Mouse (Mus musculus) left cerebral cortex, postnatal 10 days (tissue): ENCODE results near the gene Gm3402. TPM values are rescaled to one million over a fixed set of nuclear protein-coding genes. Genes with fewer than 3 reads are reported as not detected.
A peak's percentile ranks its signal among the peaks of the same experiment; 100 is the strongest.
"Not testable (repeated sequence)": the region's sequence is repeated elsewhere in the genome, so short reads cannot be mapped to it uniquely, and the experiment has no call there.

Experiments
- DNase-seq, 2 experiments: peaks; one replicate each; pipeline ENCODE4 v3.0.0; 2021 to 2022; ENCODE audit warnings: low spot score in 2 of 2, mixed read lengths in 1 of 2; ENCODE audit errors: extremely low spot score in 1 of 2
- intact Hi-C: fragments of 180-260 bp; cut with DNase I; formaldehyde crosslinking; loops from one replicate; pipeline ENCODE4 v1.15.1; 2025
- total RNA-seq, 2 experiments: library from RNA; stranded (reverse); gene quantifications; 2 replicates each; pipeline ENCODE4 v1.2.3; 2021

The Gm3402 gene
- total RNA-seq: not detected

DNA sequence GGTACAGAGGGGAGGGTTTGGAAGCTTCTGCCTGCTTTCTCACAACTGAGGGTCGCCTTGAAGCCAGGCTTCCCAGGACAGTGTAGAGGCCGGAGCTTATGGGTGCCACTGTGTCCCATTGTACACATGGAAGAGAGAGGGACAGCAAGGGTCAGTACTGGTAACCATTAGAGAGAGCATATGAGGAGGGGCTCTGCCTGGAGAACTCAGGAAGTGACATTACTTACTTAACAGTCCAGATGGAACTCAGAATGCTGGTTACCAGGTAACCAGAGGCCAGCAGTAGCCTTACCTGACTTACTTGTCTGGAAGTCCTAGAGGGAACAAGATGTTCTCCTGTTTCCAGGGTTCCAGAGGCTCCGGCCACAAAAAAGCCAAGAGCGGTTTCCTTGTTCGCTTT lies at the start of gene Gm3402:
Gene Gm3402, plus strand, starts transcription at position 301 of the 400 bp plus-strand sequence.
- intact Hi-C loops, DNase-seq: not testable (repeated sequence)

- DNase-seq: no peak
- intact Hi-C loops: no loop called here
These were observed 47.3 kb upstream of the Gm3402 start for GRCm38 (mm10) chr5:146466663-146467062.

- no peak for DNase-seq
- intact Hi-C loops: no loop called here
These were observed 45.6 kb upstream of the Gm3402 start for GRCm38 (mm10) chr5:146468311-146468710.

GRCm38 (mm10) chr5:146470821-146471220 lies 43.1 kb upstream of the Gm3402 start:
- intact Hi-C loops: loop anchor here (5.0 kb wide), 1 partner anchor 144 kb away; no protein-coding TSS in a partner anchor

DNA sequence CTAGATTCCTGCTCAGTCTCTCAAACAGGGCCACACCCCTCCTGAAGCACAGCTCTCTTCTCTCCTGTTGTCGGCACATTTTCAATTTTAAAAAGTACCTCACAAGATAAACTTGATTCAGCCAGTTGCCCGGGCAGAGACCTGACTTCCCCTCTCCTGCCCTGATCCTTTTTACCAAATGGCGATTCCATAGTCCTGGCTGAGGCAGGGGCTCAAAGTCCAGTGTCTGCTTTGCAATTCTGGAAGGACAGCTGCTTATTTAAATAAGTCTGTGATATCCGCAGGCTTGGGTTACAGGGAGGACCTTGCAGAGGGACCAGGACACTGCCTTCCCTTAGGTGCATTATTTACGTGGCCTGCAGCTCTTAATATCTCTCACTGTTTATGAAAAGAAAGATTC lies 42.6 kb upstream of the Gm3402 start:
- intact Hi-C loops: loop anchor here (5.0 kb wide), 1 partner anchor 144 kb away; no protein-coding TSS in a partner anchor
- no peak for DNase-seq

More at GRCm38 (mm10) chr5:146470821-146471220, 43.1 kb upstream of the Gm3402 start:
- no peak for DNase-seq

DNA sequence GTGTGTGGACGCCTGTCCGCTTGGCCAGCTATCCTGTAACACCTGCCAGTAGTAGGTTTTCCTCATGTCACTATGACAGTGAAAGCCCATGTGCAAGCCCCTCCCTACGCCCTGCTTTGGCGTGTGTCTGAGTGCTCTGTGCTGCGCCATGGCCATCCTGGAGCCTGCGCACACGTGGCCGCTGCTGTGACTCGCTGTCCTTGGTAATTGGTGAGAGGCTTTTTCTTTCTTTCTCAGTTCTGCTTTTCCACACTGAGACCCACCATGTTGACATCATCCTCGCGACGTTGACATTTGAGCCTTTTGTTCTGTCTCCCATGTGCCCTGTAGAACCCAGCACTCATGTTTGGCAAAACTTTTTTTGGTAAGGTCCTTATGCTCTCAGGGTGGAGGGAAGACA lies 42.1 kb upstream of the Gm3402 start:
- DNase-seq: no peak
- intact Hi-C loops: loop anchor here (5.0 kb wide), 1 partner anchor 145 kb away; no protein-coding TSS in a partner anchor

- not testable (repeated sequence) for DNase-seq
These were observed 34.4 kb upstream of the Gm3402 start for GRCm38 (mm10) chr5:146479564-146479963.

GRCm38 (mm10) chr5:146481665-146482064 lies 32.3 kb upstream of the Gm3402 start, which contains the start of gene Gm6408:
Gm6408 (plus strand) TSS chr5:146481965.
- DNase-seq, intact Hi-C loops: not testable (repeated sequence)

More at GRCm38 (mm10) chr5:146479564-146479963, 34.4 kb upstream of the Gm3402 start:
- intact Hi-C loops: not testable (repeated sequence)

- intact Hi-C loops: not testable (repeated sequence)
- DNase-seq: peak in 1 of 2 experiments; percentile 28
These were observed 25.0 kb upstream of the Gm3402 start for GRCm38 (mm10) chr5:146488959-146489358.

DNA sequence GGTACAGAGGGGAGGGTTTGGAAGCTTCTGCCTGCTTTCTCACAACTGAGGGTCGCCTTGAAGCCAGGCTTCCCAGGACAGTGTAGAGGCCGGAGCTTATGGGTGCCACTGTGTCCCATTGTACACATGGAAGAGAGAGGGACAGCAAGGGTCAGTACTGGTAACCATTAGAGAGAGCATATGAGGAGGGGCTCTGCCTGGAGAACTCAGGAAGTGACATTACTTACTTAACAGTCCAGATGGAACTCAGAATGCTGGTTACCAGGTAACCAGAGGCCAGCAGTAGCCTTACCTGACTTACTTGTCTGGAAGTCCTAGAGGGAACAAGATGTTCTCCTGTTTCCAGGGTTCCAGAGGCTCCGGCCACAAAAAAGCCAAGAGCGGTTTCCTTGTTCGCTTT lies 22.9 kb upstream of the Gm3402 start, which contains the start of gene Gm6370:
Gene Gm6370, plus strand, starts transcription at position 301 of the 400 bp plus-strand sequence.
- intact Hi-C loops, DNase-seq: not testable (repeated sequence)

- intact Hi-C loops, DNase-seq: not testable (repeated sequence)
These were observed 11.8 kb upstream of the Gm3402 start, which contains the start of gene 4930449I24Rik for GRCm38 (mm10) chr5:146502099-146502498. 4930449I24Rik (plus strand) TSS chr5:146502399.

- DNase-seq, intact Hi-C loops: not testable (repeated sequence)
These were observed 11.6 kb downstream of the Gm3402 start, which contains the start of gene Gm3404 for GRCm38 (mm10) chr5:146525501-146525900. Gm3404 (plus strand) TSS chr5:146525801.

DNA sequence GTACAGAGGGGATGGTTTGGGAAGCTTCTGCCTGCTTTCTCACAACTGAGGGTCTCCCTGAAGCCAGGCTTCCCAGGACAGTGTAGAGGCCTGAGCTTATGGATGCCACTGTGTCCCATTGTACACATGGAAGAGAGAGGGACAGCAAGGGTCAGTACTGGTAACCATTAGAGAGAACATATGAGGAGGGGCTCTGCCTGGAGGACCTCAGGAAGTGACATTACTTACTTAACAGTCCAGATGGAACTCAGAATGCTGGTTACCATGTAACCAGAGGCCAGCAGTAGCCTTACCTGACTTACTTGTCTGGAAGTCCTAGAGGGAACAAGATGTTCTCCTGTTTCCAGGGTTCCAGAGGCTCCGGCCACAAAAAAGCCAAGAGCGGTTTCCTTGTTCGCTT lies 23.4 kb downstream of the Gm3402 start, which contains the start of gene Gm3409:
Gene Gm3409, plus strand, starts transcription at position 301 of the 400 bp plus-strand sequence.
- DNase-seq, intact Hi-C loops: not testable (repeated sequence)

DNA sequence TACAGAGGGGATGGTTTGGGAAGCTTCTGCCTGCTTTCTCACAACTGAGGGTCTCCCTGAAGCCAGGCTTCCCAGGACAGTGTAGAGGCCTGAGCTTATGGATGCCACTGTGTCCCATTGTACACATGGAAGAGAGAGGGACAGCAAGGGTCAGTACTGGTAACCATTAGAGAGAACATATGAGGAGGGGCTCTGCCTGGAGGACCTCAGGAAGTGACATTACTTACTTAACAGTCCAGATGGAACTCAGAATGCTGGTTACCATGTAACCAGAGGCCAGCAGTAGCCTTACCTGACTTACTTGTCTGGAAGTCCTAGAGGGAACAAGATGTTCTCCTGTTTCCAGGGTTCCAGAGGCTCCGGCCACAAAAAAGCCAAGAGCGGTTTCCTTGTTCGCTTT lies 41.9 kb downstream of the Gm3402 start, which contains the start of gene Gm3415:
Gene Gm3415, plus strand, starts transcription at position 301 of the 400 bp plus-strand sequence.
- intact Hi-C loops, DNase-seq: not testable (repeated sequence)

GRCm38 (mm10) chr5:146564259-146564658 lies 50.3 kb downstream of the Gm3402 start:
- no peak for DNase-seq
- intact Hi-C loops: no loop called here

Other genes starting within 250 kb of the Gm3402 start
- gene Wasf3, start 129.1 kb upstream of the Gm3402 start, total RNA-seq: 10 to 100 TPM; 72.6 to 78.6 TPM
- not detected for gene Gm6408, start 32.2 kb upstream of the Gm3402 start, total RNA-seq
- gene Gm6370, start 22.8 kb upstream of the Gm3402 start, total RNA-seq: not detected
- not detected for gene 4930449I24Rik, start 11.7 kb upstream of the Gm3402 start, total RNA-seq
- gene Gm3404, start 11.7 kb downstream of the Gm3402 start, total RNA-seq: not detected
- gene Gm3409, start 23.5 kb downstream of the Gm3402 start, total RNA-seq: not detected
- gene Gm3415, start 42.0 kb downstream of the Gm3402 start, total RNA-seq: not detected
- 10 to 100 TPM; 48.5 to 58.0 TPM for gene Gpr12, start 71.1 kb downstream of the Gm3402 start, total RNA-seq